Mouse (Mus musculus) cerebellum, postnatal 10 days (tissue): ENCODE measurements at regions not wholly inside any gene's neighbourhood (a gene's known extent, or its start where the extent isn't known, plus 50 kb on each side); places are given as distances from the start of the nearest gene placed in this dataset.

Experiments used
- DNase-seq, 2 experiments: peaks; one replicate each; pipeline ENCODE4 v3.0.0; 2021; ENCODE audit warnings: mixed read lengths in 2 of 2

- DNase-seq: no peak
Measured at GRCm38 (mm10) chr5:35162607-35163006, 57.0 kb upstream of the Lrpap1 start.

GRCm38 (mm10) chr5:35162120-35162519 lies 56.6 kb upstream of the Lrpap1 start:
- no peak for DNase-seq

GRCm38 (mm10) chr5:35160929-35161815 lies 55.6 kb upstream of the Lrpap1 start:
- no peak for DNase-seq

GRCm38 (mm10) chr5:35159854-35160253 lies 54.3 kb upstream of the Lrpap1 start:
- peak; percentile 55 to 66 for DNase-seq

- DNase-seq: peak; percentile 93 to 95
Measured at GRCm38 (mm10) chr5:35159178-35159661, 53.7 kb upstream of the Lrpap1 start.

- DNase-seq: peak; percentile 52 to 54
Measured at GRCm38 (mm10) chr5:35158346-35159047, 52.9 kb upstream of the Lrpap1 start.

- no peak for DNase-seq
Measured at GRCm38 (mm10) chr5:35156371-35156770, 50.8 kb upstream of the Lrpap1 start.

GRCm38 (mm10) chr5:35155717-35156116 lies 50.2 kb upstream of the Lrpap1 start:
- no peak for DNase-seq
